Mouse (Mus musculus): ENCODE data around the gene Bloc1s2.

Bloc1s2 gene

GRCm38 (mm10) chr19:44145702-44146567 lies at the start of gene Bloc1s2:
Bloc1s2 (minus strand) TSS chr19:44146446.
- peak; percentile 86 for DNase-seq (ENCODE audit: low read depth)

GRCm38 (mm10) chr19:44195138-44195537 lies 48.9 kb upstream of the Bloc1s2 start:
- peak; percentile 57 for DNase-seq (ENCODE audit: low read depth)

- no peak for DNase-seq (ENCODE audit: low read depth)
Measured at GRCm38 (mm10) chr19:44193906-44194305, 47.7 kb upstream of the Bloc1s2 start.

- DNase-seq (ENCODE audit: low read depth): no peak
Measured at GRCm38 (mm10) chr19:44192342-44192741, 46.1 kb upstream of the Bloc1s2 start, which contains the start of gene Pkd2l1. Pkd2l1 (minus strand) TSS chr19:44192442.

GRCm38 (mm10) chr19:44189056-44189455 lies 42.8 kb upstream of the Bloc1s2 start:
- DNase-seq (ENCODE audit: low read depth): no peak

GRCm38 (mm10) chr19:44183968-44184367 lies 37.7 kb upstream of the Bloc1s2 start:
- DNase-seq (ENCODE audit: low read depth): no peak

GRCm38 (mm10) chr19:44180502-44180901 lies 34.3 kb upstream of the Bloc1s2 start:
- peak; percentile 16 for DNase-seq (ENCODE audit: low read depth)

GRCm38 (mm10) chr19:44176741-44177140 lies 30.5 kb upstream of the Bloc1s2 start:
- no peak for DNase-seq (ENCODE audit: low read depth)

- DNase-seq (ENCODE audit: low read depth): no peak
Measured at GRCm38 (mm10) chr19:44174835-44175234, 28.6 kb upstream of the Bloc1s2 start.

GRCm38 (mm10) chr19:44161515-44161914 lies 15.3 kb upstream of the Bloc1s2 start:
- peak; percentile 64 for DNase-seq (ENCODE audit: low read depth)

GRCm38 (mm10) chr19:44159386-44159785 lies 13.1 kb upstream of the Bloc1s2 start:
- no peak for DNase-seq (ENCODE audit: low read depth)

GRCm38 (mm10) chr19:44157005-44157404 lies 10.8 kb upstream of the Bloc1s2 start:
- no peak for DNase-seq (ENCODE audit: low read depth)

- DNase-seq (ENCODE audit: low read depth): no peak
Measured at GRCm38 (mm10) chr19:44153781-44154180, 7.5 kb upstream of the Bloc1s2 start.

- DNase-seq (ENCODE audit: low read depth): no peak
Measured at GRCm38 (mm10) chr19:44148991-44149390, 2.7 kb upstream of the Bloc1s2 start.

GRCm38 (mm10) chr19:44148345-44148744 lies 2.1 kb upstream of the Bloc1s2 start:
- peak; percentile 39 for DNase-seq (ENCODE audit: low read depth)

- DNase-seq (ENCODE audit: low read depth): no peak
Measured at GRCm38 (mm10) chr19:44146951-44147350, 705 bp upstream of the Bloc1s2 start.

GRCm38 (mm10) chr19:44146568-44146879 lies 278 bp upstream of the Bloc1s2 start:
- no peak for DNase-seq (ENCODE audit: low read depth)

GRCm38 (mm10) chr19:44144366-44144765 lies 1.9 kb downstream of the Bloc1s2 start:
- DNase-seq (ENCODE audit: low read depth): peak; percentile 16

GRCm38 (mm10) chr19:44135960-44136485 lies 10.2 kb downstream of the Bloc1s2 start:
- DNase-seq (ENCODE audit: low read depth): no peak

- peak; percentile 93 for DNase-seq (ENCODE audit: low read depth)
Measured at GRCm38 (mm10) chr19:44135072-44135959, 10.9 kb downstream of the Bloc1s2 start, which contains the start of gene Cwf19l1. Cwf19l1 (minus strand) TSS chr19:44135876.

GRCm38 (mm10) chr19:44132917-44133316 lies 13.3 kb downstream of the Bloc1s2 start:
- DNase-seq (ENCODE audit: low read depth): no peak

GRCm38 (mm10) chr19:44128560-44128959 lies 17.7 kb downstream of the Bloc1s2 start:
- DNase-seq (ENCODE audit: low read depth): no peak

Data from 416B (cell line).